Mouse (Mus musculus): ENCODE data around the gene Rpsa. TPM values are rescaled to one million over a fixed set of nuclear protein-coding genes. Genes with fewer than 3 reads are reported as not detected.
"Not testable (repeated sequence)": the region's sequence is repeated elsewhere in the genome, so short reads cannot be mapped to it uniquely, and the experiment has no call there.

Rpsa gene
- 100 to 1,000 TPM; 538 to 567 TPM for total RNA-seq (2021)
- long read RNA-seq, experiment 1, transcript Rpsa-201 (7 exons, 1,938 nt) = major isoform, 48 of 85 reads
- long read RNA-seq, experiment 1, partial matches to known transcripts = 32 of 85 reads
- long read RNA-seq, experiment 1, other reads (novel, unspliced or antisense) = 1 of 85 reads
- long read RNA-seq, experiment 2, transcript Rpsa-201 (7 exons, 1,938 nt) = major isoform, 43 of 75 reads
- long read RNA-seq, experiment 2, partial matches to known transcripts = 27 of 75 reads
- long read RNA-seq, experiment 2, other reads (novel, unspliced or antisense) = 1 of 75 reads

DNA sequence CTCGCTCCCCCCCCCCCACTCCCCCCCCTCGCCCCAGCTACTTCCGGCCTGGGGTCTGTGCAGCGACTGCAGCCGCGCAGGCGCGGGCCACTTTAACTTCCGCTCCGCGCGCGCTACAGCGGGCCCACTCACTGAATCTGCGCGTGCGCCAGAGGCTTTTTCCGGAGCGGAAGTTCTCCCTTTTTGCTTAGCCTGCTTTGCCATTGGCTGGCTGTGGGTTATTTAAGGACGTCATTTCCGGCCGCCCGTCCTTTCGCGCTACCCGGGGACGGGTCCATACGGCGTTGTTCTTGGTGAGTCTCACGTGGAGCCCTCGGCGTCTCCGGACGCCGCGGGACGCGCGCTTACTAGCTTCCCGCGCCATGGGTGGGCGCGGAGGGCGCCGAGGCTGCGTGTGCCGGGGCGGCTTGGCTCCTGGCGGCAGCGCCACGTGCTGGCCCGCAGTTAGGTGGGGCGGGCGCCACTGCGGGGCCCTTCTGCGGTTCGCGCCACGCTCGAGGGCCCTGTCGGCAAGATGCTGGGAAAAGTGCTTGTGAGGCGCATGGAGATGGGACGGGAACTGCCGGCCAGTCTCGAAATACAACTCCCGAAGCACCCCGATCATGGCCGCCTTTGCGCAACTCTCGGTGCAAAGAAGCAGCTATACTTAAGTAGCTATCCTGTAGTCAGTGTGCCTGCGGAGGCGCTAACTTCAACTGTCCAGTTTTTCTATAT lies at the start of gene Rpsa:
Gene Rpsa (plus strand): TSS at position 152 of the 714 bp plus-strand sequence.
- peak; percentile 96 to 98 for DNase-seq

DNA sequence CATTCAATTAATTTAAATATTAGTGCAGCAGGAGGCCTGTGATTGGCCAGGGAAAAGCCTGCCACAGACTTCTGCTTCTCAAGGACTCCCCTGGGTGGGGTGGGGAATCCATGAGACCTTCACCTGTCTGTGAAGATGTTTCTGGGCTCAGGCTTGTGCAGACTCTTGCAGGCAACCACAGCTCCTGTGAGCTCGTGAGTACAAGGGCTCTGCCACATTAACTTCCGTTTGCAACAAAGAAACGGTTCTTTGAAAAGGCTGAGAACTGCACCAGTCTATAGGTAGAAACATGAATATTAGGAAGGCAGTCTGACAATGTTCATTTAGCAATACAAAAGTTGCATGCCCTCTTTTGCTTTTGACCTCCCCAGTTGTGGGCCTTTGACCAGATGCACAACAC lies 49.2 kb upstream of the Rpsa start:
- DNase-seq = no peak

DNA sequence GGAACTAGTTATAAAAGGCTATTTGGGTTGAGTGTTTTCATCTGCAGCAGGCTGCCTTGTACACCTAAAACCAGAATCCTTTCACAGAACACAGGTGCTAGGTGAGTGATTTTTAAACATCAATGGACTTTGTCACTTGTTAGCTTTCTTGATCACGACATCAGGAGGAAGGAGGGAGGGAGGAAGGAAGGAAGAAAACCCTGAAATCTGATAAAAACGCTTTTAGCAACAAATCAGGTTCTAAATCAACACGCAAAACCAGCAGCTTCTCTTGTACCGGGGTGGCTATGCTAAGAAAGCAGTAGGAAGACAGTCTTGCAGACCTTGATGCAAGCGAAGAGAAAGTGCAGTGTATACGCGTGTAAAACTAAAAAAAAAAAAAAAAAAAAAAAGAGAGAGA lies 47.6 kb upstream of the Rpsa start:
- no peak for DNase-seq

DNA sequence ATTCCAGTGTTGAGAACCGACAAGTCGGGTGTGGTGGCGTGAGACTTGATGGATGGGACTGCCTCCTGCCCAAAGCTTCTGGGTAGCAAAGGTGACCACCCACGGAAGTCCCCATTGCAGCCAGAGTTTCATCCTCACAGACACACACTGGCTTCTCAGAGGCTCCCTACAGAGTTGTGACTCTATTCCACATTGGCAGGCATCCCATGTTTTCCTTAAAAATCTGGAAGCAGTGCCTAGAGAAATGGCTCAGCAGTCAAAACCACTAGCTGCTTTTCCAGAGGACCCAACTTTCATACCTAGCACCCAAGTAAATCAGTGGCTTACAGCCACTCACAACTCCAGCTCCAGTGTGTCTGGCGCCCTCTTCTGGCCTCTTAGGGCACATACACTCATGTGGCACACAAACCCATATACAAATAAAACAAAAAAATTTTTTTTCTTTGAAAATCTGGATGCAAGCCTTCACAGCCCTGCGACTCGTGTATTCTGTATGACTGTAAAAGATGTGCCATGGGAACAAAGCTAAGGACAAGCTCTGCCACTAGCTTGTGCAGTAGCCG lies 46.9 kb upstream of the Rpsa start:
- peak; percentile 28 to 33 for DNase-seq

DNA sequence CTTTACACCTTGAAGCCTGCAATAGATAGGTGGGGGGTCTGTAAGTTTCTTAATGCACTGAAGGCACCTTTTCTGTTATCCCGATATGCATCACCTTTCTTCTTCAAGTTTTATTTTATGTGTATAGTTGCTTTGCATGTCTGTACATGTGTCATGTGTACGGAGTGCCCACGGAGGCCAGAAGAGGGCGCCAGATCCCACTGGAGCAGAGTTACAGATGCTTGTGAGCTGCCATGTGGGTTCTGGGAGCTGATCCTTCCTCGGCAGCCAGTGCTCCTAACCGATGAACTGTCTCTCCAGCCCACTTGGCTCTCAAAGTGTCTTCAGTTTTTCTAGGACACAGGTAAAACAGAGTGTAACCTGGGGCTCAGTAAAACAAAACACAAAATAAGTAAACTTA lies 46.2 kb upstream of the Rpsa start:
- DNase-seq = no peak

DNA sequence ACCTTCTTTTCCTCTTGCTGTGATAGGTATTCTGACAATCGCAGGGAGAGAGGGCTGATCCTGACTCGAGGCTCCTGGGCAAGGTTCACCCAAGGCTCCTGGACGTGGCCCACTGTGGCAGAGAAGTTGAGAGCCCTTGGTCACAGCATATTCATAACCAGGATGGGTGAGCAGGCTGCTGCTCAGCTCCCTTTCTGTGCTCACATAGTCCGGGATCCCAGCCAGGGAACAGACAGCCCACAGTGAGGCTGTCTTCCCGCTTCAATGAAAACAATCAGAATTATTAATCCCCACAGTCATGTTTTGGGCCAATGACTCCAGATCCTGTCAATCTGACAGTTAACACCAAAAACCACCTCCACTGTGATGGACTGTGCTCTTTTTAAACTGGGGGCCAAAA lies 45.5 kb upstream of the Rpsa start:
- DNase-seq = no peak

DNA sequence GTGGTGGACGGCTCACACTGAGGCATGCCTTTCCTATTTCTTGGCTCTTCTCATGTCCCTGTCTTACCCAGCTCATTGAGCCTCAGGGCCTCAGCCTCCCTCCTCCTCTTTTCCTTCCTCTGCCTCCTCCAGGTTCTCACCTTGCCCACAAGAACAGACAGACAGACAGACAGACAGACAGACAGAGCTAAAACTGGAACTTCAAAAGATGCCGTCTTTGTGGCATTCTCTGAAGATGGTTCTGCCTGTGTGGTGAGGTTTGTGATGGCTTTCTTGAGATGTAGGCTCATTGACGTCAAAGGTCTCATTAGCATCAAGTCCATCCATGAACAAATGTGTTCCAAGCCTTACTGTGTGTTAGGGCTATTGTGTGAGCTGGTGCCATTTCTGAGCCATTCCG lies 44.8 kb upstream of the Rpsa start:
- DNase-seq = no peak

DNA sequence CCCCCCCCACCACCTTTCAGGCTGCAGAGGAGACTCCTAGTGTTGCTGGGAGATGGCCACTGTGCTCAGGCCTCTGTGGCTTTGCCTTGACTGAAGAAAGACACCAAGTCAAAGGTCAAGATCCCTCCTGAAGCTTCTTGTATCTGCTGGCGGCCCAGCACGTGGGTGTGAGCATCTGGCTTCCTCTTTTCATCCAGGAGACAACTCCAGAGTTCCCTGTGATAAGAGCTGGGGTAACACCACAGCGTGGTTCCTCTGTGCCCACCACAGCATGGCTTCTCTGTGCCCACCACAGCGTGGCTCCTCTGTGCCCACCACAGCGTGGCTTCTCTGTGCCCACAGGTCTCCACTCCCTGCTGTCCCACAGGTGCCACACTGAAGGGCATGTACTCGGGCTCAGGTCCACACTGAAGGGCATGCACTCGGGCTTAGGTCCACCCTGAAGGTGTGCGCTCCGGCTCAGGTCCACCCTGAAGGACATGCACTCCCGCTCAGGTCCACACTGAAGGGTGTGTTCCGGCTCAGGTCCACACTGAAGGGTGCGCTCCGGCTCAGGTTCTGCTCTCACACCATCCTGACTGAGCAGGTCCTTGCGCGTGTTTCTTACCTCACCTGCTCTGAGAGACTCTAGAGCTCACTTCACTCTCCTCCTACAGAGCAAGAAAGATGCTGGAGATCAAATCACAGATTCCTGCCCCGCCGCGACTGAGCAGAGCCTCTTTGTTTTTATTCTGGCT lies 44.2 kb upstream of the Rpsa start:
- no peak for DNase-seq

DNA sequence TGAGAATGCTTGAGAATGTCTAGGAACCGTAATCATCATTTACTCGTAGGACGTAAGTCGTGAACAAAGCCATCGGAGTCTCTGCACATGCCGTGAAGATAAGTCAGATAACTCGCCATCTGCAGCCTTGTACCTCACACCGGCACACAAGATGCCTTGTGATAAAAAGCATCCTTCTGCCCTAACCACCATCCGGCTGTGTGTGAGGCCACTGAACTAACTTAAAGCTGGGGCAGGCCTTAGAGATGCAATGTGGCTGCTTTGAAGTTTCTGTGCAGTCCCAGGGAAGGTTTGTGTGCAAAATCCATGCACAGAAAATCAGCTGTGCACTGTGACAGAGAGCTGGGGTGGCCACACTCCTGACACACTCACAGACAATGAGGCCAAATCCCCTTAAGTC lies 43.1 kb upstream of the Rpsa start:
- DNase-seq = no peak

DNA sequence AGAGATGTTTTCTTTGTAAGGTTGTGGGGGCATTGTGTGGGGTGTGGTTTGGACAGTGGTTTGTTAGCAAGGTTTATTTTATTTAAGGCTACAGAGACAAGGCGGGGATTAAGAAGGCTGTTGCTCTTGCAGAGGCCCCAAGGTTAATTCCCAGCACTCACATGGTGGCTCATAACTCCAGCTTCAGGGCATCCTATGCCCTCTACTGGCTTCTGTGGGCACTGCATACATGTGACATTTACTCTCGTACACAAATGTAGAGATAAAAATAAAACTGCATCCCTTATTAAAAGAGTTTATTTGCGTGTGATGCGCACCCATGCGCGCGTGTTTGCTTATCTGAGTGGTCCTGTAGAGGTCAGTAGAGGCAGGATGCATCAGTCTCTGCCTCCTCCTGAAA lies 38.4 kb upstream of the Rpsa start:
- no peak for DNase-seq

DNA sequence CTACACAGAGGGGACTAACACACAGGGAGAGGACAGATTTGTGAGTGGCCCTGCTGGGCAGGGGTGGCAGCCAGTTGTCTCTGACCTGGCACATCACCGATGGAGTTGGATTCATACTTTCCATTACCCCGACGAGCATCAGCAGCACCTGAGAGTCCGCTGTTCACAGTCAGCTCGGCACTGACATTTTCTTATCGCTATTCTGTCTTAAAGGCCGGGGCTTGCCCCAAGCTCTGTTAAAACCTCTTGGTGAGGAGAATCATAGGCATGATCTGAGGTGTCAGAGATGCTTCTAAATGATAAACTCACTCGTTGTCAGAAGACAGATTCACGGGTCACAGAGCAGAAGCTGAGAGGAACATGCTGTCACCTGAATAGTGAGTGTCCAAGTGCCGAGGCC lies 36.4 kb upstream of the Rpsa start:
- DNase-seq = no peak

DNA sequence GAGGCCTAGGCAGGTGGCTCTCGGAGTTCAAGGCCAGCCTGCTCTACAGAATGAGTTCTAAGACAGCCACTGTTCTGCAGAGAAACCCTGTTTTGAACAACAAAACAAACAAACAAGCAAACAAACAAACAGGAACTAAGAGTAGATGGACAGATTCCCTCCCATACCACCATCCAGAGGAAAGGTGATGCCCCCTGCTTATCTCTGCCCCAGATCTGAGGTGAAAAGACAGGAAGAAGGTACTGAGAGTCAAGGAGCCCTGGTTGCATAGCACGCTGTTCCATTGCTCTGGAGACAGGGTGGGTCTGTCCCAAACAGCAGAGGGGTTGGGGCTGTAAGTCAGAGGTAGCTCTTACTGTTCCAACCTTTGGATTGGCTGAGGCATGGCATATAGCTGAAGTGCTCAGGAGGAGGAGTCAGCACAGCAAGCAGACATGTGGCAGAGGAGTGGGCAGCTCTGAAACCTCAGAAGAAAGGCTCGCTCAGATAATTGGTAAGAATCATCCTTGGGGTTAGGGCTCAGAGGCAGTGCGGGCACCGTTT lies 35.7 kb upstream of the Rpsa start, which contains the start of gene Ccr8:
Gene Ccr8 (plus strand): TSS at position 419 of the 543 bp plus-strand sequence.
- DNase-seq = no peak

DNA sequence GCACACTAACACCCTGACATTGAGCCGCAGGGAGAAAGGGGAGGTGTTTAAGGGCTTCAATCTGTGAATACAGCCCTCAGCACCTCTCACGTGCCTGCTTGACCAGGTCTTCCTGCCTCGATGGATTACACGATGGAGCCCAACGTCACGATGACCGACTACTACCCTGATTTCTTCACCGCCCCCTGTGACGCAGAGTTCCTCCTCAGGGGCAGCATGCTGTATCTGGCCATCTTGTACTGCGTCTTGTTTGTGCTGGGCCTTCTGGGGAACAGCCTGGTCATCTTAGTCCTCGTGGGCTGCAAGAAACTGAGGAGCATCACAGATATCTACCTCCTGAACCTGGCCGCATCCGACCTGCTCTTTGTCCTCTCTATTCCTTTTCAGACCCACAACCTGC lies 33.8 kb upstream of the Rpsa start:
- DNase-seq = no peak

DNA sequence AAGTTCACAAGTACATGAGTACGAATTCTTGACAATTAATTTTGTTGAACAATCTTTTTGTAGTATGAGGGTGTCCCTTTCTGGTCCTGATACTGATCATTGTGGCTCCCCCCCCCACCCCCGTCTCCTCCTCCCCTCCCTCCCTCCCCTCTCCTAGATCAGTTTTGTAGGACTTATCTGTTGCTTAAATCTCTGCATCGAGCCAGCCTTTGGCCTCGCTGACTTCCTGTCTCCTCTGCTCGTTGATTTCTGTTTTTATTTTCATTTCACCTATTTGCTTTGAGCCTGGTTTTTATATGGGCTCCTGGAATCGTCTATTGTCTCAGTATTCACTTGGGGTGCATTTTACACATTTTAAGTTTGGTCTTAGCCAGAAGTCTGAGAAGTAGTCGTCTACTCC lies 31.6 kb upstream of the Rpsa start:
- no peak for DNase-seq

DNA sequence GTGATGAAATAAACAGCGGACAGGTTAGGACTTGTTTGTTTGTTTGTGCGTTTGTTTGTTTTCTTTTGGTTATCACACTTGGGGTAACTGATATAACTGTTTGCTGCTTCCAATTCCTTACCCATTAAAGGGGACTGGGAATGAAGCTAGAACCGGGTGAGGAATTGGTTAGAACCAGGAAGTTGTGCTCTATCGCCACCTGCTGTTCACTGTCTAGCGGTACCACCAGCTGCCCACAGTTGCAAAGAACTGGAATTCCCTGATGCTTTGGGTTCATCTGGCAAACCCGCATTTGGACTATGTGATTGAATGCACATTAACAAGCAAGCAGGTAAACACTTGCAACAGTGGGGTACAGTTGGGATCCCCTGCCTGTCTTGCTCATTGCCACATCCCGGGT lies 28.8 kb upstream of the Rpsa start:
- peak; percentile 57 to 87 for DNase-seq

DNA sequence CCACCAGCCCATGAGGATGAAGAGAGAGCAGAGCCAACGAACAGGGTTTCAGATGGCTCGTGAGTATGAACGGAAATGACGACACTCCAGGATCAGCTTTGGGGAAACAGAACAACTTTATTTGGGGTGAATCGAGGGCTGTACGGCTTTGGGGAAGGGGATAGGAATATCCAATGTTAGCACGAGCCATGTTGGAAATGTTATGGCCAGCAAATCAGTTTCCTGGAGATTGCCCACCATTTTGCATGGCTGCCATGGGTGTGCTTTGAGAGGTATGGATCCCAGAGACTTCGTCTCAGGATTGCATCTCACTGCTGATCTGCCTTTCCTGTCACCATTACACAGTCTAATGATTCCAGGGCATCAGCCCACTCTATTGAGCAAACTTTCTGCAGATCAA lies 28.2 kb upstream of the Rpsa start:
- no peak for DNase-seq

DNA sequence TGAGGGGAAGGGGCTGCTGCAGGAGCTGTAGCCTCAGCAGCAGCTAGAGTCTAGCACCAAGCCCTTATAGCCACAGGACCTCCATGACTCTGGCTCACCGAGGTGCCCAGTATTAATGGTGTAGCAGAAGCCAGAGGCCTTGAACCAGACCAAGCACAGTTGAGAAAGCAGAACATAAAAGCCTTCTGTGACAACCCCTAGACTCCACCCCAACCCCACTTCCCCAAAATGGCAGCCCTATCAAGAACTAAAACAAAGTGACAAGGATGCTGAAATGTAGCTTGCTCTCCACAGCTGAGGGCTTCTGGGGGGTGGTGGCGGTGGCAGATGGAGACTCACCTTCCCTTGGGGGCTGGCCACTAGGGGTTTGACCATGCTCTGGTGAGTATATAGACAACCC lies 26.3 kb upstream of the Rpsa start:
- no peak for DNase-seq

DNA sequence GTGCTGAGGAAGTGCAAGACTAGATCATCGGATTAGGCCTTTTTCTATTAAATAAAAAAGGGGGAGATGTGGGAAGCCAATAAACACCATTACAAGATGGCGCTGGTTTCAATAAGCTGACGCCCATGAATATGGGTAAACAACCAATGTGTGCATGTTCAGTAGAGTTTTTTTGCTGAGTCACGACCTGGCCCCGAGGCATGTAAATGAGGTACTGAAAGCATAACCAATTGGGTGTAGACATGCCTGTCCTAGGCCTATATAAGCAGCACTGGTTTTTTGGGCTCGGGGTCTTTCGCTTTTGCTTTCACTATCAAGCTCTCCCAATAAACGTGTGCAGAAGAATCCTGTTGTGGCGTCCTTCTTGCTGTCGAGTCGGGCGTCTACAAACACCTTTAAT lies 18.5 kb upstream of the Rpsa start:
- DNase-seq = not testable (repeated sequence)

DNA sequence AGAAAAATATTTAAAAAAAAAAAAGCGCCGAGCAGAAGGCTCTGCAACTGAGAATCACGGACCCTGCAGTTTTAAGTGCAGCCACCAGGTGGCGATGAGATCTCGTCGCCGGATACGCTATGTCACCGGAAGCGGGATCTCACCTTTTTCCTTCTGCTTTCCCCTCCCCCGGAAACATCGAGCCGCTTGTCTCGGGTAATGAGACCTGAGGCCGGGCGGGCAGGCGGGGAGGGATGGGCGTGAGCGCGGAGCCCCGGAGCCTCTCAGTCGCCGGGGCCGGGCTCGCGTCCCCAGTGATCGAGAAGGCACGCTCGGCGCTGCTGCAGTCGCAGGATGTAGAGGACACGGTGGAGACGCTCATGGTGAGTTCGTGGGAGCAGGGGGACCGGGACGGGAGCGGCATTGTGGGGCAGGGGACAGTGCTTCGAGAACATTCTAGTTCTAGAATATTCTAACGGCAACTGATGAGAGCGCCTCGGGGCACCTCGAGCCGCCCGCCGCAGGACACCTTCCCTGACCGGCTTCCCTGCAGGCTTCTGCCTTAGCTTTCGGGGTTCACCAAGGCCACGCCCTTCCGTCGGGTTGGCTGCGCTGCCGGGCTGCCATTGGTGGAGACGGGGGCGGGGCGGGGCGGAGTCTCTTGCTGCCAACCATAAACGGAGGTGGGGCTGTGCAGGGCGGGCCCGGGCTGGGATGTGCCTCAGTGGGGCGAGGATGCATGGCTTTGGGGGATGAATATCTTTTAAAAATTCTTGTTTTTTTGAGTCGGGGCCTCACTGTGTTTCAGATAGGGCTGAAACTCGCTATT lies 17.1 kb upstream of the Rpsa start, which contains the start of gene Slc25a38:
Gene Slc25a38 (plus strand): TSS at position 164 of the 808 bp plus-strand sequence.
- peak; percentile 94 to 96 for DNase-seq

DNA sequence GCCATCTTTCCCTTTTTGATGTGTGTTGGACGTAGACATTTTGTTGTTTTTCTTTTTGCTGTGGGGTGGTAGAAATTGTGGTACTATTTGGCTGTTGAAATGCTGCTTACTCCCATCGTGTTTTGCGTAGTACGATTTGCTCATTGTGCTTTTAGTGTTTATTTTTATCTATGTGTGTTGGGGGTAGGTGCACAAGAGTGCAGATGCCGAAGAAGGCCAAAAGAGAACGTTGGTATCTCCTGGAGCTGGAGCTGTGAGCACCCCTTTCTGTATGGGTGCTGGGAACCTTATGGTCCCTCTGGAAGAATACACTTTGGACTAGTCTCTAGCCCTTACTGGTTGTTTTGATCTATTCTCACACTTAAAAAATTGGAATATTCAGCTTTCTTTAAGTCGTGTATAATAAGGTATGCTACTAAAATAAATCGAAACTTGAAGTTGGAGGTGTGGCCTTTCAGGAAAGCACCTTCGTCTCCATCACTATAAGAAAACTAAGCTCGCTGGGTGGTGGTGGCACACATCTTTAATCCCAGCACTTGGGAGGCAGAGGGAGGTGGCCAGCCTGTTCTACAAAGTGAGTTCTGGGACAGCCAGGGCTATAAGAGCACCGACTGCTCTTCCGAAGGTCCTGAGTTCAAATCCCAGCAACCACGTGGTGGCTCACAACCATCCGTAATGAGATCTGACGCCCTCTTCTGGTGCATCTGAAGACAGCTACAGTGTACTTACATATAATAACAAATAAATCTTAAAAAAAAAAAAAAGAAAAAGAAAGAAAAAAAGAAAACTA lies 16.1 kb upstream of the Rpsa start:
- no peak for DNase-seq

DNA sequence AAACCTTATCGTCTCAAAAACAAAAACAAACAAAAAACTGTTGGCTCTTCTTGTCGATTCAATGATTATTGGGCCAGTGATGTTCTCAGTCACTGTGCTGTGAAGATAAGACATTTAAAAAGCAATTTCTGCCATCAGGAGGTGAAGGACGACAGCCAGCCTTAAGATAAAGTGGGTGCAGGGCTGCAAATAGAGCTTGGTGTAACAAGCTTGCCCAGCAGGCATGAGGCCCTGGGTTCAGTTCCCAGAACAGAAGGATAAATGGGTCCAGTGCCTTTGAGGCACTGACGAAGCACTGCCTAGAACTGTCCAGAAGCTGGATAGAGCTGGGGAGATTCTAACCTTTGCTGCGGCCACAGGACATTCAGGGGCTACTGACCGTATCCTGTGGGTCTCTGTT lies 15.0 kb upstream of the Rpsa start:
- no peak for DNase-seq

All from heart, adult 18-20 months (tissue).